Mouse (Mus musculus): ENCODE data around the gene Alg10b. TPM values are rescaled to one million over a fixed set of nuclear protein-coding genes. Genes with fewer than 3 reads are reported as not detected.

Alg10b gene
- polyA plus RNA-seq, 1 experiment from 2014 or later = 12.1 TPM

GRCm38 (mm10) chr15:90214913-90215312 lies 9.2 kb upstream of the Alg10b start:
- ATAC-seq = no peak
- Histone ChIP-seq H3K4me1 (replicated peaks; ENCODE audit: control insufficient read depth, insufficient read depth, low read length) (no peaks in the 10 kb centered on the region), H3K4me3 (ENCODE audit: low read depth, low read length) (no peak overlapping the region), H3K36me3 (ENCODE audit: control insufficient read depth, insufficient read depth) (no peaks in the 10 kb centered on the region), H3K4me2 (replicated peaks; ENCODE audit: low read depth) (no peak overlapping the region), H3K9me3 (ENCODE audit: control insufficient read depth) (no peaks in the 10 kb centered on the region), H3K9ac (ENCODE audit: low read depth, low read length) (no peak overlapping the region), H3K27me3 (replicated peaks; ENCODE audit: control insufficient read depth, insufficient read depth, low read length) (no peaks in the 10 kb centered on the region), H3K27ac (ENCODE audit: low read depth, low read length) (no peak overlapping the region)
- TF ChIP-seq CTCF (IDR thresholded peaks at IDR 0.05; ENCODE audit: low read depth) = peak; percentile 95
- 12% methylated on average over 6 of the region's 6 CpGs for WGBS

- ATAC-seq = no peak
- Histone ChIP-seq H3K4me1 (replicated peaks; ENCODE audit: control insufficient read depth, insufficient read depth, low read length) (no peaks in the 10 kb centered on the region), H3K4me3 (ENCODE audit: low read depth, low read length) (peak overlapping the region; percentile 76), H3K9me3 (ENCODE audit: control insufficient read depth) (no peaks in the 10 kb centered on the region), H3K4me2 (replicated peaks; ENCODE audit: low read depth) (peak overlapping the region; percentile 81), H3K27me3 (replicated peaks; ENCODE audit: control insufficient read depth, insufficient read depth, low read length) (no peaks in the 10 kb centered on the region), H3K27ac (ENCODE audit: low read depth, low read length) (no peak overlapping the region; the same call in 1 of the 2 replicates), H3K9ac (ENCODE audit: low read depth, low read length) (no peak overlapping the region), H3K36me3 (ENCODE audit: control insufficient read depth, insufficient read depth) (peaks cover 17% of the 10 kb centered on the region)
- peak; percentile 64 for TF ChIP-seq CTCF (IDR thresholded peaks at IDR 0.05; ENCODE audit: low read depth)
- WGBS = 64% methylated on average over 4 of the region's 4 CpGs
These were observed 1.0 kb downstream of the Alg10b start for GRCm38 (mm10) chr15:90225058-90225575.

- Histone ChIP-seq H3K36me3 (ENCODE audit: control insufficient read depth, insufficient read depth) (peaks cover under 1% of the 10 kb centered on the region; the same call in 1 of the 2 replicates), H3K9me3 (ENCODE audit: control insufficient read depth) (no peaks in the 10 kb centered on the region), H3K4me3 (ENCODE audit: low read depth, low read length) (no peak overlapping the region), H3K4me1 (replicated peaks; ENCODE audit: control insufficient read depth, insufficient read depth, low read length) (no peaks in the 10 kb centered on the region), H3K4me2 (replicated peaks; ENCODE audit: low read depth) (no peak overlapping the region), H3K27ac (ENCODE audit: low read depth, low read length) (no peak overlapping the region), H3K27me3 (replicated peaks; ENCODE audit: control insufficient read depth, insufficient read depth, low read length) (no peaks in the 10 kb centered on the region), H3K9ac (ENCODE audit: low read depth, low read length) (no peak overlapping the region)
- ATAC-seq = no peak
- peak; percentile 70 for TF ChIP-seq CTCF (IDR thresholded peaks at IDR 0.05; ENCODE audit: low read depth)
- WGBS = 46% methylated on average over 2 of the region's 2 CpGs
These were observed 13.5 kb downstream of the Alg10b start for GRCm38 (mm10) chr15:90237657-90238056.

- TF ChIP-seq CTCF (IDR thresholded peaks at IDR 0.05; ENCODE audit: low read depth) = no peak
- Histone ChIP-seq H3K27ac (ENCODE audit: low read depth, low read length) (no peak overlapping the region), H3K36me3 (ENCODE audit: control insufficient read depth, insufficient read depth) (no peaks in the 10 kb centered on the region), H3K9ac (ENCODE audit: low read depth, low read length) (no peak overlapping the region), H3K4me1 (replicated peaks; ENCODE audit: control insufficient read depth, insufficient read depth, low read length) (no peaks in the 10 kb centered on the region), H3K4me2 (replicated peaks; ENCODE audit: low read depth) (no peak overlapping the region), H3K4me3 (ENCODE audit: low read depth, low read length) (no peak overlapping the region), H3K9me3 (ENCODE audit: control insufficient read depth) (no peaks in the 10 kb centered on the region), H3K27me3 (replicated peaks; ENCODE audit: control insufficient read depth, insufficient read depth, low read length) (no peaks in the 10 kb centered on the region)
- no peak for ATAC-seq
- WGBS = 90% methylated on average over 5 of the region's 5 CpGs
These were observed 20.0 kb downstream of the Alg10b start for GRCm38 (mm10) chr15:90244081-90244480.

GRCm38 (mm10) chr15:90249694-90250093 lies 25.6 kb downstream of the Alg10b start:
- H3K9me3 ChIP-seq (ENCODE audit: control insufficient read depth) = no peaks in the 10 kb centered on the region
- ATAC-seq = no peak
- WGBS = 45% methylated on average over 3 of the region's 3 CpGs

GRCm38 (mm10) chr15:90282876-90283275 lies 58.8 kb downstream of the Alg10b start:
- TF ChIP-seq CTCF (IDR thresholded peaks at IDR 0.05; ENCODE audit: low read depth) = no peak
- Histone ChIP-seq H3K9ac (ENCODE audit: low read depth, low read length) (no peak overlapping the region), H3K9me3 (ENCODE audit: control insufficient read depth) (no peaks in the 10 kb centered on the region), H3K27me3 (replicated peaks; ENCODE audit: control insufficient read depth, insufficient read depth, low read length) (no peaks in the 10 kb centered on the region), H3K4me3 (ENCODE audit: low read depth, low read length) (no peak overlapping the region), H3K4me1 (replicated peaks; ENCODE audit: control insufficient read depth, insufficient read depth, low read length) (no peaks in the 10 kb centered on the region), H3K36me3 (ENCODE audit: control insufficient read depth, insufficient read depth) (no peaks in the 10 kb centered on the region), H3K4me2 (replicated peaks; ENCODE audit: low read depth) (no peak overlapping the region), H3K27ac (ENCODE audit: low read depth, low read length) (no peak overlapping the region)
- 94% methylated on average over 7 of the region's 7 CpGs for WGBS
- ATAC-seq = no peak

More at GRCm38 (mm10) chr15:90249694-90250093, 25.6 kb downstream of the Alg10b start:
- Histone ChIP-seq H3K36me3 (ENCODE audit: control insufficient read depth, insufficient read depth) (no peaks in the 10 kb centered on the region), H3K27me3 (replicated peaks; ENCODE audit: control insufficient read depth, insufficient read depth, low read length) (no peaks in the 10 kb centered on the region), H3K4me2 (replicated peaks; ENCODE audit: low read depth) (no peak overlapping the region), H3K4me1 (replicated peaks; ENCODE audit: control insufficient read depth, insufficient read depth, low read length) (no peaks in the 10 kb centered on the region), H3K4me3 (ENCODE audit: low read depth, low read length) (no peak overlapping the region), H3K9ac (ENCODE audit: low read depth, low read length) (no peak overlapping the region), H3K27ac (ENCODE audit: low read depth, low read length) (no peak overlapping the region)
- TF ChIP-seq CTCF (IDR thresholded peaks at IDR 0.05; ENCODE audit: low read depth) = peak; percentile 94

Small RNAs within 50 kb of the gene (microRNA-seq; reads per million reads assigned to microRNA genes)
- not detected for gene Mir7648

All from intestine, postnatal 0 days (tissue).